Mouse (Mus musculus): ENCODE data around the gene Lgr6. TPM values are rescaled to one million over a fixed set of nuclear protein-coding genes. Genes with fewer than 3 reads are reported as not detected.
A peak's percentile ranks its signal among the peaks of the same experiment; 100 is the strongest.

Lgr6 gene
- polyA plus RNA-seq, 1 experiment from 2014 or later, result 0.05 TPM

GRCm38 (mm10) chr1:134994739-134995138 is 110.3 kb downstream of the Lgr6 start:
- H3K36me3 ChIP-seq, result no peaks in the 10 kb centered on the region
- peaks cover 11% of the 10 kb centered on the region for H3K27me3 ChIP-seq

GRCm38 (mm10) chr1:134992046-134992645 is 112.9 kb downstream of the Lgr6 start:
- DNase-seq (no peak), ATAC-seq (ENCODE audit: low read depth) (no peak)
- H3K27me3 ChIP-seq, result peaks cover 31% of the 10 kb centered on the region

More at GRCm38 (mm10) chr1:134994739-134995138, 110.3 kb downstream of the Lgr6 start:
- H3K27ac ChIP-seq, result no peak overlapping the region
- no peaks in the 10 kb centered on the region for H3K9me3 ChIP-seq (replicated peaks)
- DNase-seq, result no peak
- ATAC-seq (ENCODE audit: low read depth), result no peak
- no peak overlapping the region for H3K4me3 ChIP-seq (replicated peaks)
- H3K9ac ChIP-seq, result no peak overlapping the region
- no peaks in the 10 kb centered on the region for H3K4me1 ChIP-seq (replicated peaks)
- WGBS (ENCODE audit: insufficient replicate concordance), result 47% methylated on average over 3 of the region's 3 CpGs
- no peak overlapping the region for H3K4me2 ChIP-seq

DNA sequence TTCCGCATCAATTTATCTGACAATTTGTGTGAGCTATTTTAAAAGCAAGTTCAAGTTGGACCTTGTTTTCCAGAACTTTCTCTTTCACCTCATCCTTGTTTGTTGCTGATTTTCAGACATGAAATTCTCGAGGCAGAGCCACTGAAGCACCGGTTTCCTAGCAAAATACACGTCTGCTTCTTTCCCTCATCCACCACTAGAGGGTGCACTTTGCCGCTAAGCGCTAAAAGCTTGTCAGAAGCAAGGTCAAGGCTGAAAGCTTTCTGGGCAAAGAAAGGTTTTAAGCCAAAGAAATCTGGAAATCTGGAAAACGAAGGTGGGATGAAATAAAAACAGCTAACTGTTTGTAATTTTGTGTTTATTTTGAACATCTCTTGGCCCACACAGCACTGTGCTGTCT is 115.7 kb downstream of the Lgr6 start:
- H3K27me3 ChIP-seq, result peaks cover 43% of the 10 kb centered on the region

More at GRCm38 (mm10) chr1:134992046-134992645, 112.9 kb downstream of the Lgr6 start:
- H3K9me3 ChIP-seq (replicated peaks), result no peaks in the 10 kb centered on the region
- no peak overlapping the region for H3K4me2 ChIP-seq
- no peak overlapping the region for H3K4me3 ChIP-seq (replicated peaks)
- peaks cover 11% of the 10 kb centered on the region for H3K4me1 ChIP-seq (replicated peaks)
- no peak overlapping the region for H3K9ac ChIP-seq
- no peaks in the 10 kb centered on the region for H3K36me3 ChIP-seq
- WGBS (ENCODE audit: insufficient replicate concordance), result 18% methylated on average over 8 of the region's 8 CpGs
- no peak overlapping the region for H3K27ac ChIP-seq

GRCm38 (mm10) chr1:134987962-134988341 is 117.1 kb downstream of the Lgr6 start:
- Histone ChIP-seq H3K4me3 (replicated peaks) (peak overlapping the region; percentile 44), H3K27ac (no peak overlapping the region), H3K4me1 (replicated peaks) (peaks cover 11% of the 10 kb centered on the region), H3K4me2 (peak overlapping the region; percentile 67), H3K9me3 (replicated peaks) (no peaks in the 10 kb centered on the region), H3K36me3 (no peaks in the 10 kb centered on the region), H3K27me3 (peaks cover 43% of the 10 kb centered on the region), H3K9ac (peak overlapping the region; percentile 33; the same call in 1 of the 2 replicates)
- no peak for ATAC-seq (ENCODE audit: low read depth)
- WGBS (ENCODE audit: insufficient replicate concordance), result 8% methylated on average over 14 of the region's 14 CpGs
- no peak for DNase-seq

More for the DNA sequence above, 115.7 kb downstream of the Lgr6 start:
- DNase-seq, result peak; percentile 42
- no peaks in the 10 kb centered on the region for H3K36me3 ChIP-seq
- H3K9me3 ChIP-seq (replicated peaks), result no peaks in the 10 kb centered on the region
- H3K9ac ChIP-seq, result no peak overlapping the region
- H3K4me1 ChIP-seq (replicated peaks), result peaks cover 11% of the 10 kb centered on the region
- no peak overlapping the region for H3K4me3 ChIP-seq (replicated peaks)
- ATAC-seq (ENCODE audit: low read depth), result no peak
- no peak overlapping the region for H3K4me2 ChIP-seq
- no peak overlapping the region for H3K27ac ChIP-seq
- 7% methylated on average over 7 of the region's 7 CpGs for WGBS (ENCODE audit: insufficient replicate concordance)

DNA sequence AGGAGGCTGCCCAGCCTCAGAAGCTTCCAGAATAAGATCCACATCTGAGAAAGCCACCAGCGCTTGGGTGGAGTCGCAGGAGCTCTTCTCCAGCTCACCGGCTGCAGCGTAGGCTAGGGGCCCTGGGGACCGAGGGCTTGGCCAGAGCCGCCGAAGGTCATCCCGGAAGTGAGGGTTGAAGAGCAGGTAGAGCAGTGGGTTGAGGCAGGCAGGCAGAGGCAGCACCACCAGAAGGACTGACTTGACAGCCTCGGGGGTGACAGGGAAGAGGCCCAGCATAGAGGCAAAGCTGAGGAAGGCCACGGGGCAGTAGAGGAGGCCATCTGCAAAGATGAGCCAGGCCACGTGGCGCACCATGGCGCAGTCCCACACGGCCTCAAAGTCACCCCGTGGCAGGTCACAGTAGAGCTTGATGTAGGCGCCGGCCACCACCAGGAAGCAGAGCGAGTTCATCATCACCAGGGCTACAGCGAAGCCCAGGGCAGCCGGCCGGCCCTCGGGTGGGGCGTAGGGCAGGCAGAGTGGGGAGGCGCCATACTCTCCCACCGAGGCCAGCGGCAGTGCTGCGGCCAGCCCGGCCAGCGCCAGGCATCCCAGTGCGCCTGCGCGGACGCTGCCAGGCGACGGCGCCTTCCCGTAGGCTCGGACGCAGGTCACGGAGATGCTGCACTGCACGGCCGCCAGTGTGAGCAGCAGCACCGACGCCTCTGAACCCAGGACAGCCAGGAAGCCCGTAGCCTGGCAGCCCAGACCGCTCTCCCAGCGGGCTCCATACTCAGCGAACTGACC is 117.7 kb downstream of the Lgr6 start:
- peaks cover 43% of the 10 kb centered on the region for H3K27me3 ChIP-seq
- no peaks in the 10 kb centered on the region for H3K36me3 ChIP-seq
- H3K27ac ChIP-seq, result no peak overlapping the region
- DNase-seq (peak; percentile 23), ATAC-seq (ENCODE audit: low read depth) (peak; percentile 50)
- H3K9me3 ChIP-seq (replicated peaks), result no peaks in the 10 kb centered on the region
- H3K4me3 ChIP-seq (replicated peaks), result peak overlapping the region; percentile 44
- peaks cover 11% of the 10 kb centered on the region for H3K4me1 ChIP-seq (replicated peaks)
- peak overlapping the region; percentile 67 for H3K4me2 ChIP-seq
- WGBS (ENCODE audit: insufficient replicate concordance), result 24% methylated on average over 48 of the region's 48 CpGs
- H3K9ac ChIP-seq, result peak overlapping the region; percentile 33; the same call in 1 of the 2 replicates

DNA sequence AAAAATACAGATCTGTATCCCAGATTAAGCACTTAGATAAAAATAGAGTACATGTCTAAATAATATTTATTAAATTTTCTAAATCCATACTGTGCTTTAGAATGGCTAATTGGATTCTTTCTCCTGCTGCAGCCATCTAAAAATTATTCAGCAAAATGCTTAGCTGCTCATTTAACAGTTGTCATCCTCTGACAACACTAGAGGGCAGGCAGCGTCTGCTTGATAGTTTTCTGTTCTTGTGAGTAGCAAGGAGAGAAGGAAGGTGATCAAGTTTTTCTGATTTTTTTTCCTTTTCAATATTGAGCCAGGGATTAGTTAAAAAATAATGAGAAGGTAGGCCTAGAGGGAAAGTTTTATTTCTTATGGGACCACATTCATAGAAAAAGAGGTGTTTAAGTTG is 132.2 kb downstream of the Lgr6 start:
- Histone ChIP-seq H3K4me2 (no peak overlapping the region), H3K4me1 (replicated peaks) (no peaks in the 10 kb centered on the region), H3K36me3 (peaks cover 68% of the 10 kb centered on the region), H3K27me3 (no peaks in the 10 kb centered on the region), H3K4me3 (replicated peaks) (no peak overlapping the region), H3K27ac (no peak overlapping the region), H3K9ac (no peak overlapping the region), H3K9me3 (replicated peaks) (no peaks in the 10 kb centered on the region)
- 83% methylated on average over 1 of the region's 1 CpGs for WGBS (ENCODE audit: insufficient replicate concordance)
- DNase-seq (no peak), ATAC-seq (ENCODE audit: low read depth) (no peak)

GRCm38 (mm10) chr1:134965430-134965829 is 139.6 kb downstream of the Lgr6 start:
- DNase-seq (no peak), ATAC-seq (ENCODE audit: low read depth) (no peak)
- H3K4me1 ChIP-seq (replicated peaks), result peaks cover 27% of the 10 kb centered on the region
- WGBS (ENCODE audit: insufficient replicate concordance), result 88% methylated on average over 2 of the region's 2 CpGs
- peaks cover 42% of the 10 kb centered on the region for H3K36me3 ChIP-seq
- H3K4me2 ChIP-seq, result no peak overlapping the region
- H3K27me3 ChIP-seq, result no peaks in the 10 kb centered on the region
- no peak overlapping the region for H3K4me3 ChIP-seq (replicated peaks)
- H3K9me3 ChIP-seq (replicated peaks), result no peaks in the 10 kb centered on the region
- H3K27ac ChIP-seq, result no peak overlapping the region
- H3K9ac ChIP-seq, result no peak overlapping the region

DNA sequence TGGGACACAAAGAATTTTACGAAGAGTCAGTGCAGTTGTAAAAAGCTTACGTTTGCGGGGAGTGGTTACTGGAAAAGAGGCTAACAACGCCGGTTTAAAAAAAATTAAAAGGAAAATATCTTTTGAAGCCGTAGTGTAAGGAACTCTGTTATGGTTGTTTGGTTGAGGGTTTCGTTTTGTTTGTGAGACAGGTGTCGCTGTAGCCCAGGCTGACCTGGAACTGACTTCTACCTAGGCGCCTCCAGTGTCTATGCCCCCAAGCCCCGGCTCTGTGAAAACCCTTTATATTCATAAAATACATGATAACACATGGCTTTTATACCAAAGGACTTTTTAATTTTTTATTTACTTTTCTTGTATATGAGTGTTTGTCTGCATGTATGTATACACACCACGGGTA is 142.3 kb downstream of the Lgr6 start:
- peak overlapping the region; percentile 82 for H3K27ac ChIP-seq
- 3% methylated on average over 11 of the region's 11 CpGs for WGBS (ENCODE audit: insufficient replicate concordance)
- peak; percentile 69 for ATAC-seq (ENCODE audit: low read depth)
- H3K4me2 ChIP-seq, result peak overlapping the region; percentile 93
- DNase-seq, result no peak
- H3K4me3 ChIP-seq (replicated peaks), result peak overlapping the region; percentile 78
- no peaks in the 10 kb centered on the region for H3K27me3 ChIP-seq
- H3K36me3 ChIP-seq, result peaks cover 18% of the 10 kb centered on the region
- H3K9me3 ChIP-seq (replicated peaks), result no peaks in the 10 kb centered on the region
- H3K9ac ChIP-seq, result peak overlapping the region; percentile 82
- H3K4me1 ChIP-seq (replicated peaks), result peaks cover 27% of the 10 kb centered on the region

- Histone ChIP-seq H3K4me2 (peak within 1 kb of the TSS; percentile 93), H3K9me3 (replicated peaks) (no peaks in the 10 kb centered on the region), H3K9ac (peak within 1 kb of the TSS; percentile 82), H3K4me3 (replicated peaks) (peak within 1 kb of the TSS; percentile 78), H3K27me3 (no peaks in the 10 kb centered on the region), H3K36me3 (peaks cover 13% of the 10 kb centered on the region), H3K4me1 (replicated peaks) (peaks cover 27% of the 10 kb centered on the region), H3K27ac (peak within 1 kb of the TSS; percentile 82)
- DNase-seq, result peak; percentile 88
- peak; percentile 98 for ATAC-seq (ENCODE audit: low read depth)
- 1% methylated on average over 50 of the region's 50 CpGs for WGBS (ENCODE audit: insufficient replicate concordance)
These were observed 142.8 kb downstream of the Lgr6 start, which contains the start of gene Ube2t for GRCm38 (mm10) chr1:134962053-134962803. Gene Ube2t, plus strand, starts transcription at chr1:134962565.

DNA sequence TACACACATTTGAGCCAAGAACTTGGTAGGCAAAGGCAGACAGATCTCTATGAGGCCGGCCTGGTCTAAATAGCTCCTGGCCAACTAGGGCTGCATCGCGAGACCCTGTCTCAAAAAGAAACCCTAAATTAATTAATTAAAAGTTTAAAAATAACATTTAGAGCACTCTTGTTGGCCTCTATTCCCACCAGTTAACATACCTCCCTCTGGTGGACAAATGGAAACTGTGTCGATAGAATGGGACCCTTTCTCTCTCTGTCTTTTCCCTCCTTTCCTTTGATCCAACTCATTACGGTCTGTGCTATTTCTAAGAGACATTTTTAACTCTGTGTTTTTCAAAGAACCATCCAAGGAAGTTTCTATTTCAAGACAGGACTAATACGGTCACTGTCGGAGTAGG is 144.4 kb downstream of the Lgr6 start:
- Histone ChIP-seq H3K27me3 (no peaks in the 10 kb centered on the region), H3K4me1 (replicated peaks) (peaks cover 33% of the 10 kb centered on the region), H3K9ac (no peak overlapping the region), H3K36me3 (peaks cover 8% of the 10 kb centered on the region), H3K9me3 (replicated peaks) (no peaks in the 10 kb centered on the region), H3K4me2 (no peak overlapping the region), H3K4me3 (replicated peaks) (no peak overlapping the region), H3K27ac (no peak overlapping the region)
- DNase-seq (no peak), ATAC-seq (ENCODE audit: low read depth) (no peak)
- 61% methylated on average over 7 of the region's 7 CpGs for WGBS (ENCODE audit: insufficient replicate concordance)

DNA sequence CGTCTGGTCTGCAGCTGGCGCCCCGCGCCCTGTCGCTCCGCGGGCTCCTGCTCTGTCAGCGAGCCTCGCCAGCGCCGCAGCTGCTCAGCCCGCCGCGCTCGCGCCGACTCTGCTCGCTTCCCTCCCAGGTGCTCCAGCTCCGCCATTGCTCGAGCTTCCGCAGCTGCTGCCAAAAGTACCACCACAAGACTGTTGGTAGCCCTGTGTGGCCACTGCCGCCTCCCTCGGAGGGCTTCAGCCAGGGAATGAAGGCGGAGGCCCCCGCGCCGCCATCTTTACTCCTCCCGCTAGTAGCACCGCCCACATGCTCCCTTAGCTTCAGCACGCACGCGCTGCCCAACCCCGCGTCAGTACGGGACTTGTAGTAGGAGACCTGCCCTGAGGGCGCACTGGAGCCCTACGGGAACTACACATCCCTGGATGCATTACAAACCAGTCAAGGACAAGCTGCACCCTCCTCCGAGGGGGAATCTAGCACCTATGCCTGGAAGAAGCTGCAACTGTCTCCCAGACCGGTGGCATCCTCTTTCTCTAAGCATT is 149.4 kb downstream of the Lgr6 start, which contains the start of gene Ppp1r12b:
Gene Ppp1r12b, minus strand, starts transcription at position 306 of the 540 bp plus-strand sequence.
- H3K27ac ChIP-seq, result peak within 1 kb of the TSS; percentile 80
- no peaks in the 10 kb centered on the region for H3K9me3 ChIP-seq (replicated peaks)
- H3K9ac ChIP-seq, result peak within 1 kb of the TSS; percentile 92
- H3K4me1 ChIP-seq (replicated peaks), result peaks cover 21% of the 10 kb centered on the region
- peak within 1 kb of the TSS; percentile 92 for H3K4me3 ChIP-seq (replicated peaks)
- DNase-seq (peak; percentile 91), ATAC-seq (ENCODE audit: low read depth) (peak; percentile 99)
- peak within 1 kb of the TSS; percentile 91 for H3K4me2 ChIP-seq
- 0% methylated on average over 39 of the region's 39 CpGs for WGBS (ENCODE audit: insufficient replicate concordance)
- no peaks in the 10 kb centered on the region for H3K36me3 ChIP-seq
- H3K27me3 ChIP-seq, result no peaks in the 10 kb centered on the region

Data from liver, embryonic 13.5 days (tissue).